Mouse (Mus musculus): ENCODE measurements at regions not wholly inside any gene's neighbourhood (a gene's known extent, or its start where the extent isn't known, plus 50 kb on each side); places are given as distances from the start of the nearest gene placed in this dataset. TPM values are rescaled to one million over a fixed set of nuclear protein-coding genes. Genes with fewer than 3 reads are reported as not detected.

Small RNA genes lying in the stretch of these regions (microRNA-seq; reads per million reads assigned to microRNA genes)
- gene Mir6379, result not detected
